Mouse (Mus musculus): ENCODE results near the gene Vmn2r72. TPM values are rescaled to one million over a fixed set of nuclear protein-coding genes. Genes with fewer than 3 reads are reported as not detected.

Vmn2r72 gene
- not detected in 2 replicates for polyA plus RNA-seq (2016; fragmentation: Nextera tagmentation; extraction: Ambion mirVana)

GRCm38 (mm10) chr7:85754997-85755396 is at the start of gene Vmn2r72:
Gene Vmn2r72, minus strand, starts transcription at chr7:85755097.
- Histone ChIP-seq H3K27ac (no peak within 1 kb of the TSS), H3K4me3 (replicated peaks) (no peak within 1 kb of the TSS), H3K9ac (no peak within 1 kb of the TSS), H3K4me1 (no peaks in the 10 kb centered on the region), H3K27me3 (no peaks in the 10 kb centered on the region), H3K9me3 (0 out of 2 replicates have a peak, but pooled peaks cover 2% of the 10 kb centered on the region), H3K36me3 (replicated peaks) (no peaks in the 10 kb centered on the region), H3K4me2 (no peak within 1 kb of the TSS)
- ATAC-seq (ENCODE audit: low FRiP score): no peak
- WGBS: 81% methylated on average over 1 of the region's 1 CpGs

Other genes starting within 250 kb of the Vmn2r72 start
- not detected in 2 replicates for gene Vmn2r71, start 192.0 kb downstream of the Vmn2r72 start, polyA plus RNA-seq (2016; fragmentation: Nextera tagmentation; extraction: Ambion mirVana)
- not detected in 2 replicates for gene Vmn2r70, start 185.9 kb downstream of the Vmn2r72 start, polyA plus RNA-seq (2016; fragmentation: Nextera tagmentation; extraction: Ambion mirVana)
- not detected in 2 replicates for gene Vmn2r73, start 121.2 kb upstream of the Vmn2r72 start, polyA plus RNA-seq (2016; fragmentation: Nextera tagmentation; extraction: Ambion mirVana)
- not detected in 2 replicates for gene Vmn2r74, start 206.5 kb upstream of the Vmn2r72 start, polyA plus RNA-seq (2016; fragmentation: Nextera tagmentation; extraction: Ambion mirVana)

Data from forebrain, embryonic 12.5 days (tissue).